Mouse (Mus musculus) cerebellum, postnatal 36 days (tissue): ENCODE data around the gene Olfr725.
A peak's percentile ranks its signal among the peaks of the same experiment; 100 is the strongest.

Experiments
- DNase-seq, 2 experiments: peaks; one replicate each; pipeline ENCODE4 v3.0.0; 2021 to 2022; ENCODE audit warnings: mixed read lengths in 2 of 2

Gene Olfr725

GRCm38 (mm10) chr14:50040275-50040674 lies at the start of gene Olfr725:
Gene Olfr725 (minus strand): TSS chr14:50040375.
- no peak for DNase-seq

- DNase-seq = no peak
These were observed 22.5 kb upstream of the Olfr725 start for GRCm38 (mm10) chr14:50062733-50063104.

GRCm38 (mm10) chr14:50061955-50062732 lies 22.0 kb upstream of the Olfr725 start:
- peak; percentile 58 for DNase-seq

- no peak for DNase-seq
These were observed 21.4 kb upstream of the Olfr725 start for GRCm38 (mm10) chr14:50061590-50061954.

DNA sequence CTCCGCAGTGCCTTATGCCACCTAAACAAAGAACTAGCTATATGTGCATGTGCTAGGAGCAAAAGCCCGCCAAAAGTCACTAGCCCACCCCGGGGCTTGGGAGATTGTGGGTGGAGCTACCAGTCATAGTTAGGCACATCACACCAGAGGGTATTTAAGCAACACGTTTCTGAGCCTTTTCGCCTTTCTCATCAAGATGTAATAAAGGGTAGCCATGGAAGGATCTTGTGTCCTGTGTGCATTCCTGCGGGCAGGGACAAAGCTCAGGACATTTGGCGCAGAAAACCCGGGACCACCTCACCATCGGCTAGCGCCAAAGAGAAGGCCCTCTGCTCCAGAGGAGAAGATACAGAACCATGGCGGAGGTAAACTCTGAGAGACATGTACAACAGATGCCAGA lies 21.0 kb upstream of the Olfr725 start:
- no peak for DNase-seq

GRCm38 (mm10) chr14:50032041-50032440 lies 8.1 kb downstream of the Olfr725 start:
- DNase-seq = no peak

DNA sequence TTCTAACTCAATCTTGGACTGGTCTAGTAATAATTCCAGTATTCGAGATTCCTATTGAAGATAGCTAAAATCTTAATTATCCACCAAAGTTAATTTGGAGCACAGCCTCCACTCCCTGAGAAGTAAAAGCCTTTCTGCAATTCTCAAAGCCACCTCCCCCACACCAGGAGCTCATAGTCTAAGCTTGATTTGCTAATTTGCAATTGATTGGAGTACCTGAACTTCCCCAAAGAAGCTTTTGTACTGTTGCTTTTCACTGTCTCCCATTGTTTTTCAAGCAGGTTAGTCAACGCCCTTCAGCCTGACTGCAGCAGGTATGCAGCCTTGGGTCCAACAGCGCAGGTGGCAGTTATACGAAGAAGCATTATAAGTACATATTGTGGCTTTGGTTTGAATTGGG lies 8.8 kb downstream of the Olfr725 start:
- no peak for DNase-seq

- no peak for DNase-seq
These were observed 13.8 kb downstream of the Olfr725 start for GRCm38 (mm10) chr14:50026371-50026770.
